Mouse (Mus musculus): ENCODE measurements around the gene Axl.

GRCm38 (mm10) chr7:25815571-25815970 lies 27.1 kb upstream of the Axl start:
- no peak for TF ChIP-seq CTCF (IDR thresholded peaks at IDR 0.05; ENCODE audit: borderline replicate concordance, insufficient read depth, low read length)
- no peak for TF ChIP-seq POLR2A (IDR thresholded peaks at IDR 0.05; ENCODE audit: low read depth, low read length)

All from embryonic fibroblast, embryonic 13.5 days (primary cell).